Mouse (Mus musculus) frontal cortex, postnatal 25 days (tissue): Measurements from ENCODE around the gene Haus4.

Source experiments
- DNase-seq, 2 experiments: peaks; one replicate each; pipeline ENCODE4 v3.0.0; 2022; ENCODE audit warnings: low spot score in 2 of 2

The Haus4 gene

DNA sequence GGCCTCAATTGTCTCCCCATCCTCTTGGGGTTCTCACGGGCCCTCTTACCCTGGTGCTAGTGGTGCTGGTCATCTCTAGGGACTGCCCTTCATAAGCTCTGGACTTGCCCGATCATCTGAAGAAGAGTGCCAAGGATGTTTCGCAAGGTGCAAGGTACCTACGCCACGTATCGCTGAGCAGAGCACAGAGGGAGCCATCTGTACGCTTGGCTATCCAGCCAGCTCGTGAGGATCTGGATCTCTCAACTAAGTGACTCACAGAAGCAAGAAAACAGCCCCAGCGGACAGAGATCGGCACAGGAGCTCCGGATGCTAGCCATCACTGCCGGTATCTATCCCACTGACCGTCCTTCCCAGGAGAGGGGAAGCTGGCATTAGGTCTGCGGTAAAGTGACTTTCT lies 57.7 kb downstream of the Haus4 start:
- DNase-seq: no peak

GRCm38 (mm10) chr14:54494234-54494633 lies 60.2 kb downstream of the Haus4 start:
- DNase-seq: peak; percentile 41 to 58

GRCm38 (mm10) chr14:54493236-54493635 lies 61.2 kb downstream of the Haus4 start:
- DNase-seq: no peak

GRCm38 (mm10) chr14:54492345-54493131 lies 61.9 kb downstream of the Haus4 start:
- peak in 1 of 2 experiments; percentile 35 for DNase-seq
